14 mouse cellular contexts compared by ENCODE assay signal in the genomic region with DNA sequence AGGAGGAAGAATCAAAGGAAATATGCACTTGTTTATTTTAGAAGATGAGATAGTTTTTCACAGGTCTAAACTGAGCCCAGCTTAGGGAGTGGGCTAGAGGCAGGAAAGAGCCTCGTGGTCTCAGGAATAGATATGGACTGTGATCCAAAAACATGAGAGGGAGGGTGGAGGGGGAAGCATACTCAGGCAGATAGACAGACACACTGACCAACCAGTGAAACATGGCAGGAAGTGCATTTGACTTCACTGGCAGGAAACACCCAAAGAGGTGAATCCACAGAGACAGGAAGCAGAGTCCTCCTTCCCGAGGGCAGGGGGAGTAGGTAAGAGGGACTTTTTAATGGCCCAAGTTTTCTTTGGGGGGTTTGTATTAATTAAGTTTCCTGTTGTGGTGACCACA. TPM values are rescaled to one million over a fixed set of nuclear protein-coding genes. Genes with fewer than 3 reads are reported as not detected.
DNase-seq lines count a peak whose midpoint lies in the region; ATAC-seq lines count a peak whose summit lies in the region.
"Had no signal": no experiment of that assay in that cellular context is flagged by ENCODE, and none has a peak within 500 bp of the region (broad histone marks: within the 10 kb centered on the region; RNA-seq: fewer than 3 reads in every experiment).

No protein-coding gene starts in this region.

- peaks cover 21% of the 10 kb centered on the region for H3K4me1 ChIP-seq in kidney, embryonic 15.5 days

- no peak overlapping the region for H3K4me2 ChIP-seq in kidney, embryonic 15.5 days
- H3K4me2 ChIP-seq: forebrain, embryonic 12.5 days; intestine, embryonic 15.5 days had no signal

- H3K9me3 ChIP-seq in kidney, embryonic 15.5 days (replicated peaks), result no peaks in the 10 kb centered on the region
- H3K9me3 ChIP-seq: embryonic facial prominence, embryonic 10.5 days; forebrain, embryonic 12.5 days; intestine, embryonic 15.5 days had no signal

- H3K4me3 ChIP-seq in kidney, embryonic 15.5 days (replicated peaks), result no peak overlapping the region
- H3K4me3 ChIP-seq: embryonic facial prominence, embryonic 10.5 days; forebrain, embryonic 12.5 days; intestine, embryonic 15.5 days had no signal

- DNase-seq in kidney, adult 11 months, result no peak
- peak; percentile 20 to 33 for DNase-seq in CD8-positive naive resting alpha-beta T cell, adult 2 months (ENCODE audit: low read depth in 2 of 2, low spot score in 2 of 2)
- DNase-seq in induced T-regulatory cell, adult 2 months (ENCODE audit: low read depth), result peak; percentile 69
- peak; percentile 59 for DNase-seq in splenic B cell, adult 2 months (ENCODE audit: low read depth, low spot score)
- DNase-seq in right cerebral cortex, adult 18-20 months, result no peak
- no peak for DNase-seq in left cerebral cortex, postnatal 4 days
- DNase-seq: cerebellum, adult 11 months; gastrocnemius, postnatal 14 days had no signal

- no peaks in the 10 kb centered on the region for H3K36me3 ChIP-seq in kidney, embryonic 15.5 days
- H3K36me3 ChIP-seq in splenic B cell, adult 2 months (ENCODE audit: control insufficient read depth, insufficient read depth, low read length, poor library complexity, severe bottlenecking), result no peaks in the 10 kb centered on the region; the same call in 1 of the 2 replicates
- H3K36me3 ChIP-seq: embryonic facial prominence, embryonic 10.5 days; forebrain, embryonic 12.5 days; intestine, embryonic 15.5 days had no signal

- H3K27me3 ChIP-seq in kidney, embryonic 15.5 days, result no peaks in the 10 kb centered on the region
- no peaks in the 10 kb centered on the region for H3K27me3 ChIP-seq in splenic B cell, adult 2 months (ENCODE audit: control insufficient read depth, insufficient read depth, low read length, poor library complexity, severe bottlenecking)
- H3K27me3 ChIP-seq: forebrain, embryonic 12.5 days; intestine, embryonic 15.5 days had no signal

- ATAC-seq in kidney, embryonic 15.5 days (replicated peaks; ENCODE audit: low FRiP score), result no peak
- ATAC-seq: intestine, embryonic 15.5 days had no signal

- H3K9ac ChIP-seq in kidney, embryonic 15.5 days, result no peak overlapping the region
- H3K9ac ChIP-seq: forebrain, embryonic 12.5 days; intestine, embryonic 15.5 days had no signal

- peak overlapping the region; percentile 48; the same call in 1 of the 2 replicates for H3K27ac ChIP-seq in kidney, embryonic 15.5 days
- H3K27ac ChIP-seq: embryonic facial prominence, embryonic 10.5 days; forebrain, embryonic 12.5 days; intestine, embryonic 15.5 days; macrophage; stomach, postnatal 0 days had no signal

- intact Hi-C loops in left cerebral cortex, postnatal 4 days (cut with DNase I), result no loop called here

- 34% methylated on average over 2 of the region's 2 CpGs for WGBS in kidney, embryonic 15.5 days

RNA-seq across cellular contexts. Expression of a gene that starts 25.7 kb away (rescaled TPM):
- polyA plus RNA-seq in kidney, embryonic 15.5 days (2015; fragmentation: Nextera tagmentation; extraction: Ambion mirVana), result 8.2 and 8.6 TPM in 2 replicates
- total RNA-seq in left cerebral cortex, postnatal 4 days (2021), result 10 to 100 TPM; 48.2 to 48.9 TPM

Comparison
In these comparisons a context has a peak if more than half of its experiments do, and no peak if none do; other contexts are left out.
1. DNase-seq: peak in CD8-positive naive resting alpha-beta T cell, adult 2 months (2 of 2), induced T-regulatory cell, adult 2 months (single experiment) and splenic B cell, adult 2 months (single experiment); none in kidney, adult 11 months (single experiment), right cerebral cortex, adult 18-20 months (single experiment) and left cerebral cortex, postnatal 4 days (single experiment).